Mouse (Mus musculus): ENCODE measurements around the gene Oard1. TPM values are rescaled to one million over a fixed set of nuclear protein-coding genes. Genes with fewer than 3 reads are reported as not detected.

Oard1 gene
- polyA plus RNA-seq (2016; fragmentation: Nextera tagmentation; extraction: Ambion mirVana), result 82.8 and 87.4 TPM in 2 replicates

- peak; percentile 96 for ATAC-seq (ENCODE audit: low FRiP score)
- Histone ChIP-seq H3K4me1 (peaks cover 27% of the 10 kb centered on the region), H3K36me3 (replicated peaks) (peaks cover 11% of the 10 kb centered on the region), H3K4me3 (replicated peaks) (peak within 1 kb of the TSS; percentile 83), H3K27ac (peak within 1 kb of the TSS; percentile 100), H3K27me3 (no peaks in the 10 kb centered on the region), H3K9ac (peak within 1 kb of the TSS; percentile 99), H3K4me2 (peak within 1 kb of the TSS; percentile 83), H3K9me3 (no peaks in the 10 kb centered on the region)
- WGBS, result under 1% methylated on average over 66 of the region's 84 CpGs
Measured at GRCm38 (mm10) chr17:48409380-48410298, at the start of gene Oard1, which contains the start of gene Nfya. TSS of gene Oard1 (plus strand) at chr17:48410014. TSS of gene Nfya (minus strand) at chr17:48409906.

DNA sequence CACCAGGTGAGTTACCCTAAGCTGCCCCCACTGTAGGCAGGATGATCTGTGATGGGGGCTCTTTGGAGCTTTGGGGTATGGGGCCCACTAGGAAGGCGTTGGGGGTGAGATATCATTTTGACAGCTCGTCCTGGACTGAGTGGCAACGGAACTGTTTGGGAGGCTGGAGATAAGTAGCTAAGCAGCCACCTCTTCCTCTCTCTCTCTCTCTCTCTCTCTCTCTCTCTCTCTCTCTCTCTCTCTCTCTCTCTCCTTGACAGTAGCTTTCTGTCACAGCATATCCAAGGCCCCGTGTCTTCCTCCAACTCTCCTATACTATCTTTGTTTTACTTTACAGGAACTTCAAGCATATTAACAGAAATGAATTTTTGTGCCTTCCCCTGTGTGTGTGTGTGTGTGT lies 49.4 kb upstream of the Oard1 start:
- no peak overlapping the region for H3K4me2 ChIP-seq
- H3K4me3 ChIP-seq (replicated peaks), result no peak overlapping the region
- ATAC-seq (ENCODE audit: low FRiP score), result no peak
- H3K27me3 ChIP-seq, result no peaks in the 10 kb centered on the region
- WGBS, result 96% methylated on average over 4 of the region's 4 CpGs
- no peak overlapping the region for H3K27ac ChIP-seq
- no peak overlapping the region for H3K9ac ChIP-seq
- no peaks in the 10 kb centered on the region for H3K4me1 ChIP-seq
- no peaks in the 10 kb centered on the region for H3K36me3 ChIP-seq (replicated peaks)
- H3K9me3 ChIP-seq, result no peaks in the 10 kb centered on the region

GRCm38 (mm10) chr17:48362346-48362745 lies 47.5 kb upstream of the Oard1 start:
- WGBS, result 81% methylated on average over 3 of the region's 3 CpGs
- Histone ChIP-seq H3K4me2 (no peak overlapping the region), H3K9me3 (no peaks in the 10 kb centered on the region), H3K4me1 (0 out of 2 replicates have a peak, but pooled peaks cover 2% of the 10 kb centered on the region), H3K4me3 (replicated peaks) (no peak overlapping the region), H3K9ac (no peak overlapping the region), H3K27ac (no peak overlapping the region), H3K36me3 (replicated peaks) (no peaks in the 10 kb centered on the region), H3K27me3 (no peaks in the 10 kb centered on the region)
- no peak for ATAC-seq (ENCODE audit: low FRiP score)

- WGBS, result 92% methylated on average over 8 of the region's 8 CpGs
- no peaks in the 10 kb centered on the region for H3K27me3 ChIP-seq
Measured at GRCm38 (mm10) chr17:48362966-48363365, 46.8 kb upstream of the Oard1 start.

GRCm38 (mm10) chr17:48363421-48363965 lies 46.3 kb upstream of the Oard1 start:
- 84% methylated on average over 6 of the region's 6 CpGs for WGBS
- H3K9ac ChIP-seq, result no peak overlapping the region

More at GRCm38 (mm10) chr17:48362966-48363365, 46.8 kb upstream of the Oard1 start:
- Histone ChIP-seq H3K9me3 (no peaks in the 10 kb centered on the region), H3K4me2 (no peak overlapping the region), H3K9ac (no peak overlapping the region), H3K27ac (no peak overlapping the region), H3K4me3 (replicated peaks) (no peak overlapping the region), H3K36me3 (replicated peaks) (no peaks in the 10 kb centered on the region), H3K4me1 (0 out of 2 replicates have a peak, but pooled peaks cover 2% of the 10 kb centered on the region)
- no peak for ATAC-seq (ENCODE audit: low FRiP score)

GRCm38 (mm10) chr17:48365511-48366155 lies 44.2 kb upstream of the Oard1 start:
- 69% methylated on average over 9 of the region's 9 CpGs for WGBS
- no peaks in the 10 kb centered on the region for H3K9me3 ChIP-seq
- no peak overlapping the region for H3K27ac ChIP-seq
- H3K4me2 ChIP-seq, result no peak overlapping the region
- H3K36me3 ChIP-seq (replicated peaks), result no peaks in the 10 kb centered on the region
- 0 out of 2 replicates have a peak, but pooled peaks cover 2% of the 10 kb centered on the region for H3K4me1 ChIP-seq
- no peak overlapping the region for H3K4me3 ChIP-seq (replicated peaks)
- H3K9ac ChIP-seq, result no peak overlapping the region
- no peaks in the 10 kb centered on the region for H3K27me3 ChIP-seq
- ATAC-seq (ENCODE audit: low FRiP score), result no peak

More at GRCm38 (mm10) chr17:48363421-48363965, 46.3 kb upstream of the Oard1 start:
- H3K36me3 ChIP-seq (replicated peaks), result no peaks in the 10 kb centered on the region
- no peak overlapping the region for H3K4me3 ChIP-seq (replicated peaks)
- no peaks in the 10 kb centered on the region for H3K9me3 ChIP-seq
- 0 out of 2 replicates have a peak, but pooled peaks cover 2% of the 10 kb centered on the region for H3K4me1 ChIP-seq
- ATAC-seq (ENCODE audit: low FRiP score), result no peak
- H3K27ac ChIP-seq, result no peak overlapping the region
- no peak overlapping the region for H3K4me2 ChIP-seq
- H3K27me3 ChIP-seq, result no peaks in the 10 kb centered on the region

DNA sequence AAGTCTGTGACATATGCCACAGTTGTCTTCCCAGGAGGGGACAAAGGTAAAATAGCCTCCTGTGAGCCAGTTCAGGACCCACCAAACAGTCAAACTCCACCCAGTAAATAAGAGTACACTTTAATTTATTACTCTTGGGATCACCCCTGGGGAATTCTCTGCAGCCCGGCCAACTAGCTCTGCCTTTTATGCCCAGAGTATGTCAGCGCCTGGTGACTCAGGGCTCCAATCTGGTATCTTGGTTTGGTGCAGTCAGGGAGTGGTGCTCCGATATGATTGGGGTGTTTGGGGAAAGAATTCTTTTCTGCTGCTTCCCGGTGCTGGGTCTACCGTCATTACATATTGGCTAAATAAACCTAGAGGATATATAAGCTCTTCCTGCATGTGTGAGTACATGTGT lies 43.0 kb upstream of the Oard1 start:
- Histone ChIP-seq H3K9me3 (no peaks in the 10 kb centered on the region), H3K27ac (no peak overlapping the region), H3K4me1 (0 out of 2 replicates have a peak, but pooled peaks cover 2% of the 10 kb centered on the region), H3K4me2 (no peak overlapping the region), H3K27me3 (no peaks in the 10 kb centered on the region), H3K4me3 (replicated peaks) (no peak overlapping the region), H3K9ac (no peak overlapping the region), H3K36me3 (replicated peaks) (no peaks in the 10 kb centered on the region)
- WGBS, result 92% methylated on average over 5 of the region's 5 CpGs
- ATAC-seq (ENCODE audit: low FRiP score), result no peak

GRCm38 (mm10) chr17:48371621-48372020 lies 38.2 kb upstream of the Oard1 start:
- H3K4me2 ChIP-seq, result no peak overlapping the region
- no peak overlapping the region for H3K4me3 ChIP-seq (replicated peaks)
- no peaks in the 10 kb centered on the region for H3K36me3 ChIP-seq (replicated peaks)
- H3K27ac ChIP-seq, result no peak overlapping the region
- no peaks in the 10 kb centered on the region for H3K27me3 ChIP-seq
- H3K9me3 ChIP-seq, result 0 out of 2 replicates have a peak, but pooled peaks cover 3% of the 10 kb centered on the region
- no peak overlapping the region for H3K9ac ChIP-seq
- ATAC-seq (ENCODE audit: low FRiP score), result no peak
- no peaks in the 10 kb centered on the region for H3K4me1 ChIP-seq

GRCm38 (mm10) chr17:48372987-48373386 lies 36.8 kb upstream of the Oard1 start:
- Histone ChIP-seq H3K27ac (no peak overlapping the region), H3K36me3 (replicated peaks) (no peaks in the 10 kb centered on the region), H3K4me1 (no peaks in the 10 kb centered on the region), H3K4me3 (replicated peaks) (no peak overlapping the region), H3K9me3 (0 out of 2 replicates have a peak, but pooled peaks cover 3% of the 10 kb centered on the region), H3K27me3 (no peaks in the 10 kb centered on the region), H3K4me2 (no peak overlapping the region), H3K9ac (no peak overlapping the region)
- no peak for ATAC-seq (ENCODE audit: low FRiP score)
- 82% methylated on average over 8 of the region's 8 CpGs for WGBS

DNA sequence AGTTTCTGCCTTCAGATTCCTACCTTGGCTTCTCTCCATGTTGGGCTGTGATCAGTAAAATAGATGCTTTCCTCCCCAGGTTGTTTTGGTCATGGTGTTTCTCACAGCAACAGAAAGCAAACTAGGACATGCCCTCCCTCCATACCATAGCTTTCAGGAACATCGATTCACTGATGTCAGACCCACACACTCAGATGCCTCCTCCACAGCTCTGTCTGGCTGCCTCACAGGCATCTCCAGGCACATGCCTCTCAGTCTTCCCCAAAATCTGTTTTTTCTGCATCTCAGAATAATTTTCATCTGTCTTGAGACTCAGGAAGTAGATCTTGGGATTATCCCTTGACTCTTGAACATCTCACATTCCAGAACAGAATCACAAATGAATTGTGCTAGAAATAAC lies 33.7 kb upstream of the Oard1 start:
- H3K27ac ChIP-seq, result no peak overlapping the region
- no peak for ATAC-seq (ENCODE audit: low FRiP score)
- H3K9me3 ChIP-seq, result 0 out of 2 replicates have a peak, but pooled peaks cover 3% of the 10 kb centered on the region
- no peak overlapping the region for H3K4me3 ChIP-seq (replicated peaks)
- H3K4me2 ChIP-seq, result no peak overlapping the region
- H3K36me3 ChIP-seq (replicated peaks), result no peaks in the 10 kb centered on the region
- no peaks in the 10 kb centered on the region for H3K4me1 ChIP-seq
- H3K27me3 ChIP-seq, result no peaks in the 10 kb centered on the region
- WGBS, result 95% methylated on average over 1 of the region's 1 CpGs
- H3K9ac ChIP-seq, result no peak overlapping the region

DNA sequence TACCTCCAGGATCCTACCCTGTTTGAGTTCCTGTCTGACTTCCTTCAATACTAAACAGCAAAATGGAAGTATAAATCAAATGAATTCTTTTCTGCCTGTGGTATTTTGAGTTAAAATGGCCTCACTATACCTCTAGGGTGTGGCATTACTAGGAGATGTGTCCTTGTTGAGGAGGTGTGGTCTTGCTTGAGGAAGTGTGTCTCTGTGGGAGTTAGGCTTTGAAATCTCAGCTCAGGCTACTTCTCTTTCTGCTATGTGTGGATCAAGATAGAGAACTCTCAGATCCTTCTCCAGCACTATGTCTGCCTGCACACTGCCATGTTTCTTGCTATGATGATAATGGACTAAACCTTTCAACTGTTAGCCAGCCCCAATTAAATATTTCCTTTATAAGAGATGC lies 30.8 kb upstream of the Oard1 start:
- 0 out of 2 replicates have a peak, but pooled peaks cover 3% of the 10 kb centered on the region for H3K9me3 ChIP-seq
- no peaks in the 10 kb centered on the region for H3K27me3 ChIP-seq
- H3K4me2 ChIP-seq, result no peak overlapping the region
- ATAC-seq (ENCODE audit: low FRiP score), result no peak
- no peaks in the 10 kb centered on the region for H3K36me3 ChIP-seq (replicated peaks)
- H3K4me1 ChIP-seq, result no peaks in the 10 kb centered on the region
- no peak overlapping the region for H3K4me3 ChIP-seq (replicated peaks)
- H3K9ac ChIP-seq, result no peak overlapping the region
- no peak overlapping the region for H3K27ac ChIP-seq

DNA sequence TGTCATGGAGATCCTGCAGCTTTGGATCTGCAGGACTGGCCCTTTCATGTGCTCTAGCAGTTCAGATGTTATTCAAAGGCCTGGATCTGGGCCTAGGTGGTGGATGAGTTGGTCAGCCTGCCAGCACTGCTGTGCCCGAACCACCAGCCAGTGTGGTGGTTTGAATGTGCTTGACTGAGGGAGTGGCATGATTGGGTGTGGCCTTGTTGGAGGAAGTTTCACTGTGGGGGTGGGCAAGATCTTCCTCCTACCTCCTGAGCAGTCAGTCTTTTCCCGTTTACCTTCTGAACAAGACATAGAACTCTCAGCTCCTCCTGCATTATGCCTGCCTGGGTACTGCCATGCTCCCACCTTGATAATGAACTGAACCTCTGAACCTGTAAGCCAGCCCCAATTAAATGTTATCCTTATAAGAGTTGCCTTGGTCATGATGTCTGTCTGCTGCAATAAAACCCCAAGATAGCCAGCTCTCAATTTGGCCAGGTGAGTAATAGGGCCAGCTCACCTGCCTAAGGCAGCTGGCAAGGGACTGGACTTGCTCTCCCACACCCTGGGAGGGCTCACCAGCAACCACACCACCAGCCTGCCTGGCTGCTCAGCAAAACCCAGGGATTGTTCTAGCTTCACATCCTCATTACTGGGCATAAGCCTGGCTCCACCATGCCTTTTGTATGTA lies 23.9 kb upstream of the Oard1 start:
- no peaks in the 10 kb centered on the region for H3K27me3 ChIP-seq
- WGBS, result 88% methylated on average over 2 of the region's 2 CpGs
- no peak for ATAC-seq (ENCODE audit: low FRiP score)
- no peak overlapping the region for H3K4me2 ChIP-seq
- H3K4me1 ChIP-seq, result no peaks in the 10 kb centered on the region
- peaks cover 48% of the 10 kb centered on the region for H3K36me3 ChIP-seq (replicated peaks)
- no peak overlapping the region for H3K27ac ChIP-seq
- H3K4me3 ChIP-seq (replicated peaks), result no peak overlapping the region
- H3K9me3 ChIP-seq, result no peaks in the 10 kb centered on the region
- H3K9ac ChIP-seq, result no peak overlapping the region
